Mouse (Mus musculus) MEL (cell line): ENCODE data around the gene Cyp4f13.

Source experiments
- CHD2 ChIP-seq: IDR thresholded peaks from 2 replicates; pipeline ENCODE4 v1.6.1; 2011; ENCODE audit warnings: low read length, improper control_type of control experiment
- CTCF ChIP-seq, 3 experiments: IDR thresholded peaks in 2 of 3; conservative IDR thresholded peaks in 1 of 3; 2 replicates each; pipeline ENCODE4 v1.5.1; 2011 to 2012; ENCODE audit warnings: low read length in 3 of 3, low read depth in 2 of 3, mild to moderate bottlenecking in 2 of 3, improper control_type of control experiment in 1 of 3, inconsistent platforms in 1 of 3, mixed read lengths in 1 of 3, moderate library complexity in 1 of 3; ENCODE audit not compliant: control insufficient read depth in 1 of 3, insufficient read depth in 1 of 3, poor library complexity in 1 of 3, severe bottlenecking in 1 of 3
- E2F4 ChIP-seq: IDR thresholded peaks from 2 replicates; pipeline ENCODE4 v1.6.1; 2011; ENCODE audit warnings: low read depth, low read length, improper control_type of control experiment, borderline replicate concordance
- ELF1 ChIP-seq: IDR thresholded peaks from 2 replicates; pipeline ENCODE4 v1.6.1; 2014; ENCODE audit warnings: low read depth, mild to moderate bottlenecking, inconsistent platforms, low read length, improper control_type of control experiment, moderate library complexity
- EP300 ChIP-seq, 2 experiments: IDR thresholded peaks; 2 replicates each; pipeline ENCODE4 v1.6.1; 2011; ENCODE audit warnings: improper control_type of control experiment in 2 of 2, low read length in 2 of 2, low read depth in 1 of 2, mild to moderate bottlenecking in 1 of 2
- MAFK ChIP-seq: IDR thresholded peaks from 2 replicates; pipeline ENCODE4 v1.6.1; 2011; ENCODE audit warnings: low read depth, mild to moderate bottlenecking, low read length, improper control_type of control experiment, borderline replicate concordance
- MAX ChIP-seq: IDR thresholded peaks from 2 replicates; pipeline ENCODE4 v1.6.1; 2011; ENCODE audit warnings: low read length, improper control_type of control experiment
- MYC ChIP-seq: IDR thresholded peaks from 2 replicates; pipeline ENCODE4 v1.6.1; 2011; ENCODE audit warnings: low read depth, mild to moderate bottlenecking, low read length, improper control_type of control experiment, moderate library complexity
- POLR2A ChIP-seq, 2 experiments: IDR thresholded peaks; 2 replicates each; pipeline ENCODE4 v1.6.1; 2011 to 2012; ENCODE audit warnings: low read length in 2 of 2, mild to moderate bottlenecking in 2 of 2, control low read depth in 1 of 2, improper control_type of control experiment in 1 of 2, low read depth in 1 of 2, moderate library complexity in 1 of 2; ENCODE audit not compliant: control insufficient read depth in 1 of 2, insufficient read depth in 1 of 2, poor library complexity in 1 of 2
- ZC3H11A ChIP-seq: IDR thresholded peaks from 2 replicates; pipeline ENCODE4 v1.6.1; 2012; ENCODE audit warnings: low read depth, mild to moderate bottlenecking, inconsistent platforms, low read length, improper control_type of control experiment
- ZKSCAN1 ChIP-seq: IDR thresholded peaks from 2 replicates; pipeline ENCODE4 v1.6.1; 2012; ENCODE audit warnings: low read depth, mild to moderate bottlenecking, inconsistent platforms, low read length, improper control_type of control experiment, moderate library complexity

GRCm38 (mm10) chr17:32917131-32917530, 30.1 kb downstream of the Cyp4f13 start, which contains the start of gene Cyp4f14:
- no peak for TF ChIP-seq CHD2
- TF ChIP-seq ZKSCAN1: no peak
- TF ChIP-seq POLR2A (IDR thresholded peaks at IDR 0.05; ENCODE audit: control insufficient read depth in 1 of 2, insufficient read depth in 1 of 2, low read depth in 1 of 2, low read length in 2 of 2, poor library complexity in 1 of 2): no peak
- TF ChIP-seq MYC: no peak
- no peak for TF ChIP-seq MAFK
- no peak for TF ChIP-seq ZC3H11A
- TF ChIP-seq E2F4: no peak
- TF ChIP-seq EP300 (IDR thresholded peaks at IDR 0.05; ENCODE audit: low read depth in 1 of 2, low read length in 2 of 2): no peak
- TF ChIP-seq ELF1: no peak
- TF ChIP-seq MAX: no peak
- no peak for TF ChIP-seq CTCF (IDR thresholded peaks at IDR 0.05 in 2 of 3, conservative IDR thresholded peaks at IDR 0.05 in 1 of 3; ENCODE audit: control insufficient read depth in 1 of 3, insufficient read depth in 1 of 3, low read depth in 2 of 3, low read length in 3 of 3, poor library complexity in 1 of 3, severe bottlenecking in 1 of 3)
